Comparison of ENCODE assay signal across 13 mouse cellular contexts in genomic region chr2:80387668-80388067, GRCm38 (mm10). TPM values are rescaled to one million over a fixed set of nuclear protein-coding genes. Genes with fewer than 3 reads are reported as not detected.
DNase-seq lines count a peak whose midpoint lies in the region; ATAC-seq lines count a peak whose summit lies in the region.
"Had no signal": no experiment of that assay in that cellular context is flagged by ENCODE, and none has a peak within 500 bp of the region (broad histone marks: within the 10 kb centered on the region; RNA-seq: fewer than 3 reads in every experiment).

No protein-coding gene starts in this region.

- no peak for DNase-seq in frontal cortex, postnatal 25 days (ENCODE audit: low spot score in 2 of 2)
- DNase-seq in limb, embryonic 10.5 days (ENCODE audit: low spot score): no peak
- DNase-seq in lung, postnatal 4 days: peak; percentile 10 to 26
- no peak for DNase-seq in spleen, adult 12 weeks (ENCODE audit: low spot score)
- DNase-seq in thymus, postnatal 0 days (ENCODE audit: low spot score): no peak
- DNase-seq: adrenal gland, adult 2 months; cerebellum, postnatal 10 days had no signal

- peak overlapping the region; percentile 50; the same call in 1 of the 2 replicates for H3K27ac ChIP-seq in limb, embryonic 12.5 days
- no peak overlapping the region for H3K27ac ChIP-seq in limb, embryonic 10.5 days
- peak overlapping the region; percentile 18 to 21; a peak in 2 of 4 replicates for H3K27ac ChIP-seq in heart, embryonic 14.5 days (replicated peaks in 1 of 2; ENCODE audit: control insufficient read depth in 1 of 2, insufficient read depth in 1 of 2, low read depth in 2 of 2, low read length in 2 of 2)
- H3K27ac ChIP-seq: hindbrain, postnatal 0 days had no signal

- H3K27me3 ChIP-seq in limb, embryonic 12.5 days: peaks cover 18% of the 10 kb centered on the region
- no peaks in the 10 kb centered on the region for H3K27me3 ChIP-seq in limb, embryonic 10.5 days (ENCODE audit: low read depth, poor library complexity, severe bottlenecking)
- H3K27me3 ChIP-seq in heart, embryonic 14.5 days (ENCODE audit: control insufficient read depth, insufficient read depth, low read length): no peaks in the 10 kb centered on the region

- peaks cover 24% of the 10 kb centered on the region for H3K4me1 ChIP-seq in limb, embryonic 12.5 days (replicated peaks)
- H3K4me1 ChIP-seq in limb, embryonic 10.5 days: peaks cover 15% of the 10 kb centered on the region
- peaks cover 3 to 7% of the 10 kb centered on the region in 2 experiments; a peak in 3 of 4 replicates for H3K4me1 ChIP-seq in heart, embryonic 14.5 days (ENCODE audit: control insufficient read depth in 2 of 2, insufficient read depth in 2 of 2, low read length in 2 of 2)

- no peak overlapping the region for H3K9ac ChIP-seq in limb, embryonic 12.5 days (replicated peaks)
- 0 out of 2 replicates have a peak overlapping the region, but pooled peaks have one; percentile 34 for H3K9ac ChIP-seq in heart, embryonic 14.5 days (ENCODE audit: low read length)

- ATAC-seq in frontal cortex, adult (ENCODE audit: low TSS enrichment): peak; percentile 45; the same call in 1 of the 2 replicates
- no peak for ATAC-seq in limb, embryonic 12.5 days (ENCODE audit: insufficient number of reproducible peaks, insufficient read depth, low FRiP score, low TSS enrichment, low read depth)
- ATAC-seq in heart, embryonic 14.5 days (ENCODE audit: insufficient number of reproducible peaks, insufficient read depth, low FRiP score, low read depth): 0 out of 2 replicates have a peak, but pooled peaks have one; percentile 43
- ATAC-seq: forebrain, embryonic 14.5 days; hindbrain, postnatal 0 days had no signal

- 70% methylated on average over 9 of the region's 9 CpGs for WGBS in limb, embryonic 12.5 days
- WGBS in limb, embryonic 10.5 days: 82% methylated on average over 9 of the region's 9 CpGs
- WGBS in heart, embryonic 14.5 days: 26% methylated on average over 9 of the region's 9 CpGs

- H3K4me3 ChIP-seq in limb, embryonic 12.5 days (replicated peaks): no peak overlapping the region
- no peak overlapping the region for H3K4me3 ChIP-seq in limb, embryonic 10.5 days
- no peak overlapping the region for H3K4me3 ChIP-seq in heart, embryonic 14.5 days (ENCODE audit: control insufficient read depth in 1 of 2, insufficient read depth in 1 of 2, low read depth in 1 of 2, low read length in 2 of 2)

- H3K4me2 ChIP-seq in limb, embryonic 12.5 days: no peak overlapping the region
- peak overlapping the region; percentile 25; the same call in 1 of the 2 replicates for H3K4me2 ChIP-seq in heart, embryonic 14.5 days (ENCODE audit: low read length)
- H3K4me2 ChIP-seq: liver, embryonic 11.5 days had no signal

- H3K36me3 ChIP-seq in limb, embryonic 12.5 days: no peaks in the 10 kb centered on the region
- no peaks in the 10 kb centered on the region for H3K36me3 ChIP-seq in limb, embryonic 10.5 days
- no peaks in the 10 kb centered on the region for H3K36me3 ChIP-seq in heart, embryonic 14.5 days (ENCODE audit: control insufficient read depth, insufficient read depth, low read length)

- no peaks in the 10 kb centered on the region for H3K9me3 ChIP-seq in limb, embryonic 12.5 days
- H3K9me3 ChIP-seq in limb, embryonic 10.5 days (replicated peaks): no peaks in the 10 kb centered on the region
- H3K9me3 ChIP-seq in heart, embryonic 14.5 days (ENCODE audit: control insufficient read depth, low read length): no peaks in the 10 kb centered on the region

RNA-seq across cellular contexts. Expression of gene Frzb, which starts 59.8 kb away (rescaled TPM):
- 54.7 and 56.2 TPM in 2 replicates for polyA plus RNA-seq in limb, embryonic 12.5 days (2016; fragmentation: Nextera tagmentation; extraction: Ambion mirVana)
- 87.4 and 111 TPM in 2 replicates for polyA plus RNA-seq in limb, embryonic 10.5 days (2016; fragmentation: Nextera tagmentation; extraction: Ambion mirVana)
- 6.6 and 6.8 TPM in 2 replicates for polyA plus RNA-seq in heart, embryonic 14.5 days (2014; fragmentation: Nextera tagmentation; extraction: Ambion mirVana)
- 0.10 and 0.28 TPM in 2 replicates for polyA plus RNA-seq in thymus, postnatal 0 days (2015; fragmentation: Nextera tagmentation; extraction: Ambion mirVana)

Comparison
In these comparisons a context has a peak if more than half of its experiments do, and no peak if none do; other contexts are left out.
1. DNase-seq: peak in lung, postnatal 4 days (2 of 2); none in frontal cortex, postnatal 25 days (0 of 2), limb, embryonic 10.5 days (single experiment), spleen, adult 12 weeks (single experiment) and thymus, postnatal 0 days (single experiment).